Mouse (Mus musculus) embryonic facial prominence, embryonic 12.5 days (tissue): Measurements from ENCODE around the gene Gsx1. TPM values are rescaled to one million over a fixed set of nuclear protein-coding genes. Genes with fewer than 3 reads are reported as not detected.

ENCODE experiments used
- ATAC-seq: fragments of 200-750 bp; cut with Nextera tagmentation; 2 replicates; pipeline ENCODE4 v1.8.0; 2017; ENCODE audit not compliant: insufficient number of reproducible peaks, insufficient read depth, low FRiP score, low TSS enrichment
- H3K27ac ChIP-seq: fragments of 300-500 bp; sonication (generic); 2 replicates; pipeline ENCODE4 v1.5.1; 2016; ENCODE audit warnings: mild to moderate bottlenecking
- H3K27me3 ChIP-seq: fragments of 300-500 bp; sonication (generic); 2 replicates; pipeline ENCODE4 v1.6.1; 2016; ENCODE audit warnings: mild to moderate bottlenecking, moderate library complexity
- H3K36me3 ChIP-seq: fragments of 300-500 bp; sonication (generic); 2 replicates; pipeline ENCODE4 v1.6.1; 2016; ENCODE audit warnings: mild to moderate bottlenecking
- H3K4me1 ChIP-seq: fragments of 300-500 bp; sonication (generic); 2 replicates; pipeline ENCODE4 v1.6.1; 2016
- H3K4me2 ChIP-seq: fragments of 300-500 bp; sonication (generic); replicated peaks from 2 replicates; pipeline ENCODE4 v1.6.1; 2016; ENCODE audit warnings: mild to moderate bottlenecking, moderate library complexity
- H3K4me3 ChIP-seq: fragments of 300-500 bp; sonication (generic); 2 replicates; pipeline ENCODE4 v1.5.1; 2016; ENCODE audit warnings: mild to moderate bottlenecking
- H3K9ac ChIP-seq: fragments of 300-500 bp; sonication (generic); 2 replicates; pipeline ENCODE4 v1.6.1; 2016; ENCODE audit warnings: mild to moderate bottlenecking, moderate library complexity
- H3K9me3 ChIP-seq: fragments of 300-500 bp; sonication (generic); 2 replicates; pipeline ENCODE4 v1.6.1; 2016; ENCODE audit warnings: mild to moderate bottlenecking, moderate library complexity
- WGBS: fragments of 180-500 bp; shearing (Covaris S2); methylation state at CpG from one replicate; pipeline ENCODE4 v1.1.7; 2016; 5-methylcytosine and 5-hydroxymethylcytosine counted together
- polyA plus RNA-seq: library from polyadenylated mRNA; unstranded; fragments of >200 nt; fragmentation: Nextera tagmentation; extraction: Ambion mirVana; gene quantifications from 2 replicates; pipeline ENCODE4 v1.2.1, GENCODE M21; 2016

Gsx1 gene
- polyA plus RNA-seq, 1 experiment from 2014 or later, result 1.00 TPM

DNA sequence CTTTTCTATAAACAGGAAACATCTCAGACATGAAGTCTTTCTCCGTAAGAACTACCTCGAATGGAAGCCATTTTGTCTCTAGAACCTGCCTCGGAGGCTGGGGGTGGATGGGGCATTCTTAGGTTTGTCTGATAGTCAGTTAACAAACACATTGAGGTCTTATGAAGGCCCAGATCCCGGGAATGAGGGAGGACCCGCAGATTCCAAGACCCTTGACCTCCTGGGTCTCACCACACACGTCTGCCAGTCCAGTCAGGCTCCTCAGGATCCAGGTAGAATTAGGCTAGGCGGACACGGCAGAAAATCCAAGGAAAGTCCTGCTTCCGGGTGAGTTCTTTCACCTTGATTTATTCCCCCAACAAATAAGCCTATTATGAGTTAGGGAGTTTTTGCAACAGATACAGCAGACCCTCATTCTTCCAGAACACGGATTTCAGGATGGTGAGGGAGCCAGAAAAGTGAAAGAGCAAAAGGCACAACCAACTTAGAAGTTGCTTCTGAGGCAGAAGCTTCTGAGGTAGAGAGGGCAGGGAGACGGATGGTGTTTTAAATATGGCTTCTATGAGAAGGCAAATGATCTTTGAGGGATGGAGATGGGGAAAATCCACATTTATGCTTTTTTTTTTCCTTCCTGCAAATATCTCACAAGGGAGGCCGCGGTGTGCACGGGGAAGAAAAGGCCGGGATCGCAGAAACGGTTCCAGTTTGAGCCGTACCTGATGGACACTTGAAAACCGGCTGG is 3.2 kb upstream of the Gsx1 start:
- H3K36me3 ChIP-seq, result no peaks in the 10 kb centered on the region
- peaks cover 14% of the 10 kb centered on the region for H3K4me1 ChIP-seq
- ATAC-seq, result no peak
- no peak overlapping the region for H3K27ac ChIP-seq
- H3K4me3 ChIP-seq, result peak overlapping the region; percentile 14; the same call in 1 of the 2 replicates
- WGBS, result 6% methylated on average over 16 of the region's 19 CpGs
- H3K9ac ChIP-seq, result no peak overlapping the region
- H3K27me3 ChIP-seq, result peaks cover 87% of the 10 kb centered on the region
- H3K4me2 ChIP-seq, result peak overlapping the region; percentile 40
- H3K9me3 ChIP-seq, result peaks cover 8% of the 10 kb centered on the region; the same call in 1 of the 2 replicates

DNA sequence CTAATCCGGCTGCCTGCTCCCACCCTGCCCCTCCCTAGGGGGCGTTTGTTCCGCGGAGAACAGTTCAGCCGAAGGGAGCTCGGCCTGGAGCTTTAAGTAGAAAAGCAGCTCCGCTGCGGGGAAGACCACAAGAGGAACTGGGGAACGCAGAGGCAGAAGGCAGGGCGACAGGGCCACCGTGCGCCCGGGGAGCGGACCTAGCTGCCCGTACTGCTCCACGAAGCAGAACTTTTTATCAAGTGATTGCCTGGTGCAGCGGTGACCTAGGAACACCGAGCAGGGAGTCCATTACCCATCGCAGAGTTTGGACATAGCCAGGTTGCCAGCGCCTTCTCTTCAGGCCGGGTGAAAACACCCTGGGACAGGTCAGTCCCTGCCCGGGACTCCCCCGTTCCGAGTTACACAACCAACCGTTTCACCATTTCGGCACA is 2.5 kb upstream of the Gsx1 start:
- H3K9me3 ChIP-seq, result peaks cover 8% of the 10 kb centered on the region; the same call in 1 of the 2 replicates
- H3K4me1 ChIP-seq, result peaks cover 14% of the 10 kb centered on the region
- H3K27me3 ChIP-seq, result peaks cover 91% of the 10 kb centered on the region
- no peak for ATAC-seq
- H3K9ac ChIP-seq, result no peak overlapping the region
- H3K4me3 ChIP-seq, result peak overlapping the region; percentile 14; the same call in 1 of the 2 replicates
- H3K36me3 ChIP-seq, result no peaks in the 10 kb centered on the region
- no peak overlapping the region for H3K27ac ChIP-seq
- peak overlapping the region; percentile 40 for H3K4me2 ChIP-seq
- WGBS, result under 1% methylated on average over 25 of the region's 26 CpGs

DNA sequence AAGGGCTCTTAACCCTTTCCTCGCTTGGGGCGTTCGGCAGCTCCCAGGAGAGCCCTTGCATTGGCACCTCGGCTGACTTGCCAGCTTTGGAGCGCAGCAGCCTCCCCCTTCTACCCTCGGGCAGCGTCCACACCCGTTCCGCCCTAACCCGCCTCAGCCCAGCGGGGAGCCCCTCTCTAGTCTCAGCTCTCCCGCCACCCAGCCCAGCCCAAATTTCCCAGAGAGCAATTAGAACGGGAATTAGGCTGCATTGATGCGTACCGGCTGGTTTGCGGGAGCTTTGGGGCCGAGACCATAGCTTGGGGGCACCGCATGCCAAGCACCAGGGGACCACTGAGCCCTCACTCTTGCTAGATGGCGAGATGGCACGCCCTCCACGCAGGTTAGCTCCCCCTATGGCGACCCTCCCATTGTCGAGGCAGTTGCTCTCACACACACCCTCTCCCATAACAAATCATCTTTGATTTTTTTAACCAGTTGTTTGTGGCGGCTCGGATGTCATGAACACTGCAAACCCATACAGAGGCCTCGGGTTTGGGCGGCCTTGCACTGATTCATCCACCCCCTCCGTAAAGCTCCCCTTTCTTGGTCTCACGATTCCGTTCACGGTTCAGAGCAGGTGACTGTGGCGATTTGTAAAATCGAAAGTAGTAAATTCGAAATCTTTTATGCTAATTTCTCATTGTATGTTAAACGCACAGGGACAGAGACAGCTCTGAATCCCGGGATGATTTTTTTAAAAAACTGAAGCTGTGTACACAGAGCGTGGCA is 1.5 kb upstream of the Gsx1 start:
- WGBS, result under 1% methylated on average over 37 of the region's 37 CpGs
- no peak overlapping the region for H3K9ac ChIP-seq
- H3K27ac ChIP-seq, result no peak overlapping the region
- no peaks in the 10 kb centered on the region for H3K36me3 ChIP-seq
- peaks cover 14% of the 10 kb centered on the region for H3K4me1 ChIP-seq
- peaks cover 97% of the 10 kb centered on the region for H3K27me3 ChIP-seq
- peak overlapping the region; percentile 13; the same call in 1 of the 2 replicates for H3K4me2 ChIP-seq
- H3K4me3 ChIP-seq, result peak overlapping the region; percentile 5; the same call in 1 of the 2 replicates
- H3K9me3 ChIP-seq, result peaks cover 8% of the 10 kb centered on the region; the same call in 1 of the 2 replicates
- ATAC-seq, result no peak

DNA sequence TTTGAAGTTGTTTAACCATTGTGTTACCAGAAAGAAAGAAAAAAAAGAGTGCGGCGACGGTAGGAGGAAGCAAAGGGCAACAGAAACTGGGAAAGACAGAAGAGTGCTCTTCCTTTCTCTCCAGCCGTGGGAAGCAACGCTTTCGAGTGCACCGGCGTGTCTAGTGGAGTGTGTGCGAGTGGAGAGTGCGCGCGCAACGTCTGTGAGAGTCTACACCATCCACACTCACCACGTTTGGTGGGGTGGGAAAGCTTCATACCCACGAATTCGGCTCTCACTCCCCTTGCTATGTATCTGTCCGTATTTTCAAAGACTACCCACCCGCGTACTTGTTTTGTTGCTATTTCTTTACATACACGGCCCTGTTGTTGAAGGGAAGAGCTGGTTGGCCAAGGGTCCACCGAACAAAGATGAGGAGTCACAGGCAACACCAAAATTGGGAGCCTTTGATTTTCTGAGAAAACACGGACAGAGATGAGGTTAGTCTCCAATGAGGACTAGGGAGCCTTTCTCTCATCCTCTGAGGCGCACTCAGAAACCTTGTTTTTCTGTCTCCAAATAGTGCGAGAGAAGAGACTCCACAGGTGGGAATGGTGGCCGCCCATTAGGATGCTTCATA is 835 bp upstream of the Gsx1 start:
- peaks cover 14% of the 10 kb centered on the region for H3K4me1 ChIP-seq
- peaks cover 98% of the 10 kb centered on the region for H3K27me3 ChIP-seq
- H3K9me3 ChIP-seq, result peaks cover 7% of the 10 kb centered on the region; the same call in 1 of the 2 replicates
- no peak overlapping the region for H3K4me2 ChIP-seq
- ATAC-seq, result no peak
- no peak overlapping the region for H3K9ac ChIP-seq
- H3K27ac ChIP-seq, result no peak overlapping the region
- no peaks in the 10 kb centered on the region for H3K36me3 ChIP-seq
- 0 out of 2 replicates have a peak overlapping the region, but pooled peaks have one; percentile 5 for H3K4me3 ChIP-seq
- WGBS, result 2% methylated on average over 25 of the region's 25 CpGs

DNA sequence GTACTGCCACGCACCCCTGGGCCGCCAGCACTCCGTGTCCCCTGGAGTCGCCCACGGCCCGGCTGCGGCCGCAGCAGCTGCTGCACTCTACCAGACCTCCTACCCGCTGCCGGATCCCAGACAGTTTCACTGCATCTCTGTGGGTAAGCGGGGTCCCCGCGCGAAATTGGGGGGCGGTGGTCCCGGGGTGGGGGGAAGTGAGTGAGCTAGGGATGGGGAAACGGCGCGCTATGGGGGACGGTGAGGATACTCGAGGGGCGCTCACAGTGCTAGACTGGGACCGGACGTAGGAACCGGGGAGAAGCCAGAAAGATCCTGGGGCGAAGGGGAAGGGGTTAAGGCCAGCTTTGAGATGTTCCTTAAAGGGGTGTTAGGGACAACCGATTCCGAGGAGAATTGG is 660 bp downstream of the Gsx1 start:
- Histone ChIP-seq H3K4me3 (peak overlapping the region; percentile 30), H3K9ac (no peak overlapping the region), H3K36me3 (no peaks in the 10 kb centered on the region), H3K4me2 (peak overlapping the region; percentile 43), H3K4me1 (peaks cover 14% of the 10 kb centered on the region), H3K27me3 (peaks cover 97% of the 10 kb centered on the region), H3K9me3 (no peaks in the 10 kb centered on the region), H3K27ac (no peak overlapping the region)
- 1% methylated on average over 28 of the region's 28 CpGs for WGBS
- ATAC-seq, result no peak

DNA sequence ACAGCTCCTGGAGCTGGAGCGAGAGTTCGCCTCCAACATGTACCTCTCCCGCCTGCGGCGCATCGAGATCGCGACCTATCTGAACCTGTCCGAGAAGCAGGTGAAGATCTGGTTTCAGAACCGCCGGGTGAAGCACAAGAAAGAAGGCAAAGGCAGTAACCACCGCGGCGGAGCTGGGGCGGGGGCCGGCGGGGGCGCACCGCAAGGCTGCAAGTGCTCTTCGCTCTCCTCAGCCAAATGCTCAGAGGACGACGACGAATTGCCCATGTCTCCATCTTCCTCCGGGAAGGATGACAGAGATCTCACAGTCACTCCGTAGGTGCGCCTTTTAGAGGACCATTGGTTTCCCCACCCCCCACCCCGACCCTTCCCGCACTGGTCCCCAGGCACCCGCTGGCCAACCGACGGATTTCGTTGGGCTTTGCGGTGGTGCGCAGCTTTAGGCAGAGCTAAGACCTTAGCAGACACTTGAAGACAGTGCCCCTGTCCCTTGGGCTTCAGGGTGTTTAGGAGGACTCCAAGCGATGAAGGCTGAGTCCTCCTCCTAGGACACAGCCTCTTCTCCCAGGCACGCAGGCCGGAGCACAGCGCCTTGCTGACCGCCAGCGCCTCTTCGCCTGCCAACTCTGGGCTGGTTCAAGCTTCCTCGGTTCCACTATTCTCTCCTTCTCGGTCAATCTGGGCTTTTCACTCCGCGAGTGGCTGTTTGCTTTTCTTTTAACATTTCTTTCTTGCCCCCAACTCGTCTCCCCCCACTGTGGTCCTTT is 1.5 kb downstream of the Gsx1 start:
- Histone ChIP-seq H3K4me3 (no peak overlapping the region), H3K9ac (no peak overlapping the region), H3K4me2 (no peak overlapping the region), H3K4me1 (peaks cover 14% of the 10 kb centered on the region), H3K27me3 (peaks cover 95% of the 10 kb centered on the region), H3K27ac (no peak overlapping the region), H3K36me3 (no peaks in the 10 kb centered on the region), H3K9me3 (no peaks in the 10 kb centered on the region)
- WGBS, result 1% methylated on average over 46 of the region's 46 CpGs
- no peak for ATAC-seq

DNA sequence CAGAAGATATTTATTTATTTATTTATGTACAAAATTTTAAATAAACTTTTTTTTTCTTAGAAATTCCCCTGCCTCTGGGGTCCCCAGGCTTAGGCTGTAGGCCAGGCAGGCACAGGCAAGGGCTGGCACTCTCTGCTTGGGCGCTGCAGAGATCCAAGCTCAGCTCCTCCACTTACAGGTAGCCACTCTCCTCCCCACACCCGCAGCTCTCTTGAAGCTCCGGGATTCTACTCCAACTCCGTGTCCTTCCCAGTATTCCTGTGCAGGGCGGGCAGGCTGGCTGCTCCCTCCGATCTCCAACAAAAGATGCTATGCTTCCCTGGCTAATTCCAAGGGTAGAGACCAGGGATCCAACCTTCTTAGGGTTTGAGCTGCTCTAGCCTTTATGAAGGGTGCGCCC is 2.4 kb downstream of the Gsx1 start:
- Histone ChIP-seq H3K4me2 (no peak overlapping the region), H3K27ac (no peak overlapping the region), H3K4me1 (peaks cover 12% of the 10 kb centered on the region), H3K4me3 (no peak overlapping the region), H3K9me3 (no peaks in the 10 kb centered on the region), H3K9ac (no peak overlapping the region), H3K27me3 (peaks cover 95% of the 10 kb centered on the region), H3K36me3 (no peaks in the 10 kb centered on the region)
- no peak for ATAC-seq
- 3% methylated on average over 7 of the region's 7 CpGs for WGBS

DNA sequence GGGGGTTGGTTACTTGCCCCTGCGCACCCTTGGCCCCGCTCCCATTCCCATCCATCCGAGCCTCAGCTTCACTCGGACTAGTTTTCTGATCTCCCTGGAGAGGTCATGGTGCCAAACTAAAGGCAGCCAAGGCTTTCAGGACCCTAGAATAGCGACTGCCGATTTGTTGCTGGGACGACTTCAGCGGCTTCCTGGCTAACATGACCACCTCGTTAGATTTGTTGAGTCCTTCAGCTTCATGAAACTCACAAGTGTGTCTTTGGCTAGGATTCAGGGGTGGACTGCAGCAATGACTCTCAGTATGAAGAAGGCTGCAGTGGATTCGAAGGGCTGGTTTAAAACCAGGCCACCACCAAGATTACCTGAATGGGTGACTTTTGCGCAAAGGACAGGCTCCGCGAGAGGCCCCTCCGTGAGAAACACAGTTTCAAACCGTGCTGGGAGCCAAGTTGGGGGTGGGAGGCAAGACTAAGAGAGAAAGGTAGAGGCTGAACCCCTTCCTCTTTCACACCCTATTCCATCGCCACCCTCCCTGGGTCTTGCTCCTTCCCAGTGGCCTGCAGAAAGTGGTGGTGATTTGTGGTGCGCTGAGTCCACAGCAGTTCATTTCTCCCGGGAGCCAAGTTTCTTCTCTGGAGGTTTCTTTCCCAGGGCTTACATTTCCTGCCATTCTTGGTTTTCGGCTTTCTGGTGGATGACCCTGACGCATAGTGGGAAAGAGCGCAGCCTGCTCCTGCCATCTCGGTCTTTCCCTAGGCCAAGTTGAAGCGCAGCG is 3.5 kb downstream of the Gsx1 start:
- no peak overlapping the region for H3K4me2 ChIP-seq
- WGBS, result 2% methylated on average over 24 of the region's 24 CpGs
- no peak for ATAC-seq

DNA sequence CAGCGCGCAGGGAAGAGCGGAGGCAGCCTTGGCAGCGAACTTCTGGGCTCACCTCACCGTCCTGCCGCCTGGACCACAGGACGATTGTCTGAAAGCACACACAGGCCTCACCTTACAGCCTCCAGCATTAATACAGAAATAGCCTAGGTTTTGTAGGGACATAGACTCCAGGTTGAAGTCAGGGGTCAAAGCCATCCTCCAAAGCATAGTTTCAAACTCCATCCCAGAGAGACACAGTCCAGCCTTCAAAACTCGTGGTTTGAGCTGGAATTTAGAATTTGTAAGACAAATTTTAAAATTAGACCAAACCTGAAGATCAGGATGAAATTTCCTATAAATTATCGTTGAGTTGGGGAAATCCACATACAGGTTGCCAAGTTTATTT is 4.1 kb downstream of the Gsx1 start:
- Histone ChIP-seq H3K4me2 (no peak overlapping the region), H3K27ac (no peak overlapping the region), H3K9me3 (no peaks in the 10 kb centered on the region), H3K4me1 (peaks cover 7% of the 10 kb centered on the region), H3K36me3 (no peaks in the 10 kb centered on the region), H3K4me3 (no peak overlapping the region), H3K9ac (no peak overlapping the region), H3K27me3 (peaks cover 92% of the 10 kb centered on the region)
- under 1% methylated on average over 9 of the region's 9 CpGs for WGBS
- no peak for ATAC-seq

More for the DNA sequence above, 3.5 kb downstream of the Gsx1 start:
- Histone ChIP-seq H3K4me3 (no peak overlapping the region), H3K36me3 (no peaks in the 10 kb centered on the region), H3K9ac (no peak overlapping the region), H3K27me3 (peaks cover 95% of the 10 kb centered on the region), H3K4me1 (peaks cover 7% of the 10 kb centered on the region), H3K9me3 (no peaks in the 10 kb centered on the region), H3K27ac (no peak overlapping the region)

DNA sequence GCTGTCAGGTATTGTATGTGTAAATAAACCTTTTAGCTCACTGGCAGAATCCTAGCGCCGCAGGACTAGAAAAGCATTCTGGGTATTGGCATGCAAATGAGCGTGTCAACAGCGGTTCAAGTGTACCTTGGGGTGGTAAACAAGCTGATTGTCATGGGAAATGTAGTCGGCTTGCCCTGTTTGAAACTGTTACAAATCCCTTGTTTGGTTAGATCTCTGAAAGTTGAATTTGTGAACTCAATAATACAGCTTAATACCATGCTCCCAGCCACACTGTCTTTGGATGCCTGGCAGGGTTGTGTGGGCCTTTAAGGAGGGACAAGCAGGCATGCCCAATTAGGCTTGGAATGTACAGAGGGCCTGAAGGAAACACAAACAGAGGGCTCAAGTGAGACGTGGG is 16.4 kb downstream of the Gsx1 start:
- no peak for ATAC-seq
- Histone ChIP-seq H3K9ac (no peak overlapping the region), H3K4me3 (no peak overlapping the region), H3K4me1 (no peaks in the 10 kb centered on the region), H3K27me3 (peaks cover 3% of the 10 kb centered on the region; the same call in 1 of the 2 replicates), H3K27ac (no peak overlapping the region), H3K9me3 (no peaks in the 10 kb centered on the region), H3K36me3 (no peaks in the 10 kb centered on the region), H3K4me2 (no peak overlapping the region)
- 6% methylated on average over 6 of the region's 6 CpGs for WGBS
